Mouse (Mus musculus): ENCODE results near the gene Gm10477.
"Not testable (repeated sequence)": the region's sequence is repeated elsewhere in the genome, so short reads cannot be mapped to it uniquely, and the experiment has no call there.

The Gm10477 gene

GRCm38 (mm10) chrX:56524442-56524841, at the start of gene Gm10477:
Gm10477 (plus strand) TSS chrX:56524742.
- DNase-seq = not testable (repeated sequence)

GRCm38 (mm10) chrX:56477553-56477952, 47.0 kb upstream of the Gm10477 start:
- no peak for DNase-seq

GRCm38 (mm10) chrX:56481906-56482305, 42.6 kb upstream of the Gm10477 start:
- DNase-seq = no peak

GRCm38 (mm10) chrX:56489758-56490157, 34.8 kb upstream of the Gm10477 start:
- peak; percentile 75 for DNase-seq

GRCm38 (mm10) chrX:56497241-56497640, 27.3 kb upstream of the Gm10477 start:
- no peak for DNase-seq

GRCm38 (mm10) chrX:56531266-56531665, 6.7 kb downstream of the Gm10477 start:
- DNase-seq = peak; percentile 65

- DNase-seq = peak; percentile 6
Observed at GRCm38 (mm10) chrX:56537162-56537561, 12.6 kb downstream of the Gm10477 start.

GRCm38 (mm10) chrX:56549506-56549905, 25.0 kb downstream of the Gm10477 start, which contains the start of gene Gm648:
Gm648 (minus strand) TSS chrX:56549606.
- no peak for DNase-seq

GRCm38 (mm10) chrX:56553584-56553983, 29.0 kb downstream of the Gm10477 start:
- no peak for DNase-seq

- DNase-seq = peak; percentile 19
Observed at GRCm38 (mm10) chrX:56572465-56572864, 47.9 kb downstream of the Gm10477 start.
